Mouse (Mus musculus): ENCODE data around the gene Olfr481. TPM values are rescaled to one million over a fixed set of nuclear protein-coding genes. Genes with fewer than 3 reads are reported as not detected.

Olfr481 gene
- not detected for total RNA-seq (2021)

- intact Hi-C loops (cut with DNase I), result no loop called here
- DNase-seq (ENCODE audit: low spot score in 2 of 2), result no peak
These were observed at the start of gene Olfr481 for GRCm38 (mm10) chr7:108079555-108079954. Gene Olfr481 (plus strand): TSS chr7:108079855.

GRCm38 (mm10) chr7:108033889-108034288 is 45.8 kb upstream of the Olfr481 start, which contains the start of gene Olfr478:
Gene Olfr478 (minus strand): TSS chr7:108033989.
- DNase-seq (ENCODE audit: low spot score in 2 of 2), result no peak
- intact Hi-C loops (cut with DNase I), result no loop called here

GRCm38 (mm10) chr7:108050393-108050792 is 29.3 kb upstream of the Olfr481 start, which contains the start of gene Olfr479:
Gene Olfr479 (plus strand): TSS chr7:108050693.
- intact Hi-C loops (cut with DNase I), result no loop called here
- no peak for DNase-seq (ENCODE audit: low spot score in 2 of 2)

- intact Hi-C loops (cut with DNase I), result no loop called here
- no peak for DNase-seq (ENCODE audit: low spot score in 2 of 2)
These were observed 12.4 kb upstream of the Olfr481 start, which contains the start of gene Olfr480 for GRCm38 (mm10) chr7:108067246-108067645. Gene Olfr480 (minus strand): TSS chr7:108067346.

GRCm38 (mm10) chr7:108097486-108097885 is 17.8 kb downstream of the Olfr481 start, which contains the start of gene Olfr482:
Gene Olfr482 (minus strand): TSS chr7:108097586.
- no peak for DNase-seq (ENCODE audit: low spot score in 2 of 2)
- intact Hi-C loops (cut with DNase I), result no loop called here

GRCm38 (mm10) chr7:108100549-108100948 is 20.9 kb downstream of the Olfr481 start, which contains the start of gene Olfr483:
Gene Olfr483 (plus strand): TSS chr7:108100849.
- no peak for DNase-seq (ENCODE audit: low spot score in 2 of 2)
- intact Hi-C loops (cut with DNase I), result no loop called here

GRCm38 (mm10) chr7:108120681-108121080 is 41.0 kb downstream of the Olfr481 start:
- intact Hi-C loops (cut with DNase I), result no loop called here
- DNase-seq (ENCODE audit: low spot score in 2 of 2), result no peak

- DNase-seq (ENCODE audit: low spot score in 2 of 2), result no peak
- intact Hi-C loops (cut with DNase I), result no loop called here
These were observed 41.8 kb downstream of the Olfr481 start for GRCm38 (mm10) chr7:108121416-108121815.

GRCm38 (mm10) chr7:108127349-108127748 is 47.7 kb downstream of the Olfr481 start, which contains the start of gene Olfr484:
Gene Olfr484 (minus strand): TSS chr7:108127449.
- intact Hi-C loops (cut with DNase I), result no loop called here

More at GRCm38 (mm10) chr7:108127349-108127748, 47.7 kb downstream of the Olfr481 start, which contains the start of gene Olfr484:
- no peak for DNase-seq (ENCODE audit: low spot score in 2 of 2)

Other genes with a start within 250 kb of the Olfr481 start
- not detected for gene Olfr470, start 232.4 kb upstream of the Olfr481 start, total RNA-seq (2021)
- not detected for gene Olfr472, start 182.0 kb upstream of the Olfr481 start, total RNA-seq (2021)
- gene Olfr473, start 149.4 kb upstream of the Olfr481 start, total RNA-seq (2021), result not detected
- not detected for gene Olfr474, start 125.2 kb upstream of the Olfr481 start, total RNA-seq (2021)
- gene Olfr476, start 115.1 kb upstream of the Olfr481 start, total RNA-seq (2021), result not detected
- gene Olfr477, start 93.2 kb upstream of the Olfr481 start, total RNA-seq (2021), result not detected
- not detected for gene Olfr478, start 45.9 kb upstream of the Olfr481 start, total RNA-seq (2021)
- not detected for gene Olfr479, start 29.2 kb upstream of the Olfr481 start, total RNA-seq (2021)
- gene Olfr480, start 12.5 kb upstream of the Olfr481 start, total RNA-seq (2021), result not detected
- gene Olfr482, start 17.7 kb downstream of the Olfr481 start, total RNA-seq (2021), result 1 to 10 TPM; 1.6 to 1.9 TPM
- gene Olfr483, start 21.0 kb downstream of the Olfr481 start, total RNA-seq (2021), result not detected
- not detected for gene Olfr484, start 47.6 kb downstream of the Olfr481 start, total RNA-seq (2021)
- gene Olfr485, start 80.0 kb downstream of the Olfr481 start, total RNA-seq (2021), result not detected
- not detected for gene Olfr486, start 92.9 kb downstream of the Olfr481 start, total RNA-seq (2021)
- gene Olfr487, start 134.8 kb downstream of the Olfr481 start, total RNA-seq (2021), result not detected
- gene Olfr488, start 178.5 kb downstream of the Olfr481 start, total RNA-seq (2021), result not detected
- not detected for gene Olfr490, start 209.1 kb downstream of the Olfr481 start, total RNA-seq (2021)
- gene Olfr491, start 233.6 kb downstream of the Olfr481 start, total RNA-seq (2021), result not detected
- not detected for gene Olfr492, start 243.8 kb downstream of the Olfr481 start, total RNA-seq (2021)

All from left cerebral cortex, postnatal 25 days (tissue).